Mouse (Mus musculus) layer of hippocampus, adult 9-11 months (tissue): ENCODE measurements around the gene Bola1.
"Not testable (repeated sequence)": the region's sequence is repeated elsewhere in the genome, so short reads cannot be mapped to it uniquely, and the experiment has no call there.

ENCODE experiments used
- DNase-seq: peaks from one replicate; pipeline ENCODE4 v3.0.0; 2022

Bola1 gene

DNA sequence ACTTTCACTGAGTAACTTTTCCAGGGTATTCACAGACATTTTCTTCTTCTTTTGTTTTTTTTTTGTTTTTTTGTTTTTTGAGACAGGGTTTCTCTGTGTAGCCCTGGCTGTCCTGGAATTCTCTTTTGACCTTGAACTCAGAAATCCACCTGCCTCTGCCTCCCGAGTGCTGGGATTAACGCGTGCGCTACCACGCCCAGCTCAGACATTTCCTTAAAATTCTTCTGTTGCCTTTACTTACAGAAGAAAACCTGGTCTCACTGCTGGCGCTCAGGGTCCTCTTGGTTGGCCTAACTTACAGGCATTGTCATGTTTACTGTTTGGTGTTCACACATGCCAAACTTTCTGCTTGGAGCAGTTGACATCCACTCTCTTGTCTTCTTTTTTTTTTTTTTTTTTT lies 44.3 kb downstream of the Bola1 start:
- DNase-seq, result no peak

DNA sequence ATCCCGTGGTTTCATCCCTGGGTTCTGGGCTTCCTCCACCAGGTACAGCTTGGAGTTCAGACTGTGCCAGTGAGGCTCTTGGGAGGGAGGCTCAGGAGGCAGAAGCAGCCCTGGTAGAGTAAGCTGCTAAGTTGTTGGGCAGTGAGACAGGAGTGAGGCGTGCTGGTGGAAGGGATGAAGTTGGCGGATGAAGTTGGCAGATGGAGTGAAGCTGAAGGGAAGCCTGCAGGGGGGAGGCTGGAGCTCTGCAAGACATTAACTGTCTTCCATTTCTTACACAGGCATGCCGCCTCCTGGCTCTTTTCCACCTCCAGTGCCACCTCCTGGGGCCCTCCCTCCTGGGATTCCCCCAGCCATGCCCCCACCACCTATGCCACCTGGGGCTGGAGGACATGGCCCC lies 45.5 kb downstream of the Bola1 start:
- DNase-seq, result not testable (repeated sequence)

DNA sequence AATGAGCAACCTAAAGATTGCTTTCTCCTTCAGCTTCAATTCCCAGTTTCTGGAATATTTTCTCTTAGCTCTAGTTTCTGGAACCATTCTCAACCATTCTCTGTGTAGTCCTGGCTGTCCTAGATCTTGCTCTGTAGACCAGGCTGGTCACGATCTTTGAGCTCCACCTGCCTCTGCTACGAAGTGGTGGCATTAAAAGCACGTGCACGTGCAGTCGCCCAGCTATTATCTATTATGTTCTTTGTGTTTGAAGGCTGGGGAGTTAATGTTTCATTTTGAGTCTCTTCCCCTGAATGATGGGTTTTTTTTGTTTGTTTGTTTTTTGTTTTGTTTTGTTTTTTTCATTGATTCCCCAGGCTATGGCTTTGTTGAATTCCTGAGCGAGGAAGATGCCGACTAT lies 46.3 kb downstream of the Bola1 start:
- no peak for DNase-seq

DNA sequence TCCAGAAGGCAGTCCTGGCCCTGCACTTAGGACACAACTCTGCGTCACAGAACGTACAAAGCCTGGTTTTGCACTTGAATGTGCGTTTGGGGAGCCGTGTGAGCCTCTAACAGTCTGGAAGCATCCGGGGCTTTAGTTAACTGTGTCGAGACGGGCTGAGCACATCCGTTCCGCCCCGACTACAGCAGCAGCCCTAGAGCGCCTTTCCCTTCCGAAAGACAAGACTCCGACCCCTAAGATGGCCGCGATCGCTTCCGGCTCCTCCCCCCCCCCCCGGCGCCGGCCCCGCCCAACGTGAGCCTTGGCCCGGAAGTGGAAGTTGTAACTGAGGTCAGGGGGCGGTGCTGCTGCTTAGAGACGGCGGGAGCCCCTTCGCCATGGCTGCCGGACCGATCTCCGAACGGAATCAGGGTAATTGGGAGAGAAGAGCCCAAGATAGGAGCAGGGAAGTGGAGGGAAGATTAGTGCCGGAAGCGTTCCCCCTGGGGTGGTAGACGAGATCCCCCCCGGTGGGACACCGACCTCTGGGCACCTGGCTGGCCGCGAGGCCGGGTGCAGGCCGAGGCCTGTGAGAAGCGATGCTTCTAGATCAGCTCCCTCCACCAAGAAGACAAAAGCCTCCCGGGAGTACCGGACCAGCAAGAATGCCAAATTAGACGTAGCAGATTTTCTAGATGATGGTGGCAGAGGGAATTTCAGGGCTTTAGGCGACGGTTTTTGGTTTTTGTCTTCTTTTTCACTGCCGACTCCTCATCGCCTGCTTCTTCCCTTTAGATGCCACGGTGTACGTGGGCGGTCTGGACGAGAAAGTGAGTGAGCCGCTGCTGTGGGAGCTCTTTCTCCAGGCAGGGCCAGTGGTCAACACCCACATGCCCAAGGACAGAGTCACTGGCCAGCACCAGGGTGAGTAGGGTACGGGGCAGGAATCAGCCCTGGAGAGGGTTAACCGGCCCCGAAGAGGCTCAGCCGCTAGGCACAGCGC lies 47.0 kb downstream of the Bola1 start, which contains the start of gene Sf3b4:
Gene Sf3b4 (plus strand): TSS at position 136 of the 982 bp plus-strand sequence.
- DNase-seq, result peak; percentile 91

- DNase-seq, result no peak
Observed at GRCm38 (mm10) chr3:96171583-96172196, 47.8 kb downstream of the Bola1 start.

- DNase-seq, result no peak
Observed at GRCm38 (mm10) chr3:96170976-96171545, 48.4 kb downstream of the Bola1 start.

GRCm38 (mm10) chr3:96170276-96170675 lies 49.2 kb downstream of the Bola1 start:
- DNase-seq, result no peak

GRCm38 (mm10) chr3:96168466-96169158 lies 50.9 kb downstream of the Bola1 start:
- DNase-seq, result no peak

- no peak for DNase-seq
Observed at GRCm38 (mm10) chr3:96163040-96163439, 56.5 kb downstream of the Bola1 start.

DNA sequence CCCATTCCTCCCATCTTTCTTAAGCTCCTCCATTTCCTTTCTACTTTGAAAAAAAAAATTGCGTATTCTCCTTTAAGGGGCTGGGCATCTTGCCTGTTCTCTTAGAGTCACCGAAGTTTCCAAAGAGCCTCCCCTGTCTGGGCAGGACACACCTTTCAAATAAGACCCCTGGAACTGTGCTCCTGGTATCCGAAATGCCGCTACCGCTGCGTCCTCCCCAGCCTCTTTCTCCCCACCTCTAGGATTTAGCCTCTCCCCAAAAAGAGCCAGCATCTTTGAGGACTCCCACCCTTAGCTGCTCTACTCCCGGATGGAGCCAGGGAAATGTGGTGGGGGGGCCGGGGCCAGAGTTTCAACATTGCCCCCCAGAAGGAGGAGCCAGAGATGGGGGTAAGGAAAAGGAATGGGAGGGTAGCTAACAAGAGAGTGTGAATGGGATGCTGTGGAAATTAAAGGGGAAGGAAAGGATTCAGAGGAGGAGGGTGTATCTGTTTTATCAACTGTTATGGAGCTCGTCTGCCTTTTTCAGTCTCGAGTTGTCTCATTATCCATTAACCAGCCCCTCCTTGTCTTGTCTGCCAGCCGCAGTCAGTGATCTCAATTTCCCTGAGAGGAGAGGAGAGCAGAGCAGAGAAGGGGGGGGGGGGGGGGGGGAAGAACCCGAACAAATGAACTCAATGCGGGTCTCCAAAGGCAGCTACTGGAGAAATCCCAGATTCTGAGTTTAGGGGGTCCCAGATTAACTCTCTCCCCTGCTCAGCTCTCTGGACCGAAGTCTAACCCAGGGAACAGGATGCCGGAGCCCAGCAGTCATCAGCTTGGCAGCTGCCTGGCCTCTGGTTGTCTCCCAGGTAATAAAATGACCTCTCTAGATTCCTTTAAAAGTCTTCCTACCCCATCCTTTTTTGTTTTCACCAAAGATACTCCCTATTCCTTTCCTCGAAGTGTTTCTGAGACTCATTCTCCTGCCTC lies 57.4 kb downstream of the Bola1 start, which contains the start of gene Mtmr11:
Gene Mtmr11 (plus strand): TSS at position 136 of the 972 bp plus-strand sequence.
- DNase-seq, result no peak

DNA sequence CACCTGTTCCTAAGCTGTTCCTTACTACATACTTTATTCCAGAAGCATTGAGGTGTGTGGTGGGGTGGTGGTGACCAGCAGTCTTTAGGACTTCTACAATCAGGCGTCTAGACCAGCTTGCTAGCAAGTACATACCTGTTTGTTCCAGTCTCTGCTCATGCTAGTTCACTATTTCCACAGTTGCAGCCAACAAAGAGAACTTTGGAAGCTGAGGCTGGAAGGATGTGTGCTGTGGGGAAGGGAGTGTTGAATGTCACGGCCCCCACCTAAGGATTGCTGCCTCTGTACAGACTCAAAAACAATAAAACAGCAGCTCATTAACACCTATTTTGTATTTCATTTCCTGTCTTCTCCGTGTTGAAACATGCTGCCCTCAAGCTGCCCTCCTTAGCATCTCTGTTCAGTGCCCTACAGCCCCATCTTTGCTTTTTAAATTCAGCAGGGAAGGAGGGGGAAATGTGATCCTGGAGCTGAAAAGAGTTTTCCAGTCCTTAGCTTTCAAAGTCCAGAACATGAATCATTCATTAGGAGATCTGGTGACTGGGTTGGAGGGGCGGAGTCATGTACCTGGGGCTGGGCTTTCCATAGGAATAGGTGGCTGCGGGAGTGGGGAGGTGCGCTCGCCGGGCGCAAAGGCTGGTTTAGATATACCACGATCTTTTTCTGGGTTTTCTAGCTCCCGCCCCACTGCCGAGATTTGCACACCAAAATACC lies 58.5 kb downstream of the Bola1 start:
- no peak for DNase-seq

GRCm38 (mm10) chr3:96160222-96160802 lies 59.2 kb downstream of the Bola1 start:
- peak; percentile 74 for DNase-seq

DNA sequence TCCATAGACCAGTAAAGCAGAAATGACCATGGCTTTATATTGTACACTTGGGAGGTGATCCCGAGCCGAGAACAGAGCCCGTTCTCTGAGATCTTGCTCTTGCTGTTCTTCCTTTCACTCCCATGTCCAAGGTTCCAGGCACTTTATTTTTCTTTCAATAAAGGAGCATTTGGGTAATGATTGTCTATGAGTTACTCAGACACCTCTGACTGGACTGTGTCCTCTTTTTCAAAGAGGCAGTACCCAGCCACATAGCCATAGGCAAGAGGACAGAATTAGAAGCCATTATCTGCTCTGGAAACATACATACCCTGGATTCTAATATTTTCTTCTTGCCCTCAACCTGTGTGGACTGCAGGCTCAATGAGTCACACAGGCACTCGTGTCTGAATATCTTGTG lies 59.7 kb downstream of the Bola1 start:
- no peak for DNase-seq

DNA sequence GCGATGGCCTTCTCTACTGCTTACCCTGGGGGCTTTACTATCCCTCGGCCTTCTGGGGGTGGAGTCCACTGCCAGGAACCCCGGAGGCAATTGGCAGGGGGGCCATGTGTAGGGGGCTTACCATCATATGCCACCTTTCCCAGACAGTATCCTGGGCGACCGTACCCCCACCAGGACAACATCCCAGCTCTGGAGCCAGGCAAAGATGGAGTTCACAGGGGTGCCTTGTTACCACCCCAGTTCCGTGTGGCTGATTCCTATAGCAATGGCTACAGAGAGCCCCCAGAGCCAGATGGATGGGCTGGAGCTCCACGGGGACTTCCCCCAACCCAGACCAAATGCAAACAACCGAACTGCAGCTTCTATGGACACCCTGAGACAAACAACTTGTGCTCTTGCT lies 64.0 kb downstream of the Bola1 start:
- DNase-seq, result no peak

DNA sequence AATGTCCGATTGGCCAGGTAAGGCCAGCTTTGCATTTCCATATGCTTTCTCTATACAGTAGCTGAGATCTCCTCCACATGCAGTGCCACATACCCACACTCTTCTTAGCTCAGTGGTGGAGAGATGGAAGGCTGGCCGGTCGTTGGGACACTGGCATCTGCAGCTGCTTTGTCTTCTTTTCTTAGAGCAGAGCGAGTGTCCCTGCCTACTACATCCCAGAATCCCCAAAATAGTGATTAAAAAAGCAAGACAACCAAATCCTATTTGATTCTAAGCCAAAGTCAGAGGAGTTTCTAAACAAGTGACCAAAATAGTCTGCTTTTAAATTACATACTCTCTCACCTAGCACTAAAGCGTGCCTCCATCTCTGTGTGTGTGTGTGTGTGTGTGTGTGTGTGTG lies 66.9 kb downstream of the Bola1 start:
- DNase-seq, result no peak

- DNase-seq, result no peak
Observed at GRCm38 (mm10) chr3:96151836-96152235, 67.7 kb downstream of the Bola1 start.

DNA sequence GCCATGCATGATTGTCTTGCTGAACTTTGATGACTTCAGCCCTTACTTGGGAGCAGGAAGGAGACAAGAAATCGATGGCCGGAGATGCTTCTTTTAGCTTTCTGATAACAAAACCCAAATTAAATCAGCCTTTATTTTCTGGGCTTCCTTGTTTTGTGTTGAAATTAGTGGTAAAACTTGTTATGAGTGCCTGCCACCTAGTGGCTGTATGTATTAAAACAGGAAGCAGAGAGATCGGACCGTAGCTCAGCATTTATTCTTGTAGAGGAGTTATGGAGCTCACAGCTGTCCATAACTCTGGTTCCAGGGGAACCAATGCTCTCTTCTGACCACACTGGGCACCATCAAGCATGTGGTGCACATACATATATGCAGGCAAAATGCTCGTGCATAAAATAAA lies 71.6 kb downstream of the Bola1 start:
- DNase-seq, result peak; percentile 56
